Mouse (Mus musculus): Measurements from ENCODE around the gene Kmt2d. TPM values are rescaled to one million over a fixed set of nuclear protein-coding genes. Genes with fewer than 3 reads are reported as not detected.
A peak's percentile ranks its signal among the peaks of the same experiment; 100 is the strongest.

Kmt2d gene
- total and polyA plus RNA-seq, 2 experiments from 2014 or later, result 6.0 to 31.6 TPM

GRCm38 (mm10) chr15:98852733-98853132 is 18.3 kb downstream of the Kmt2d start:
- no peak for DNase-seq (ENCODE audit: low spot score)
- no peak overlapping the region for H3K4me2 ChIP-seq (ENCODE audit: low read depth, low read length)
- no peak overlapping the region for H3K4me3 ChIP-seq (ENCODE audit: low read depth, low read length)
- ATAC-seq (ENCODE audit: insufficient read depth, low read depth), result 0 out of 2 replicates have a peak, but pooled peaks have one; percentile 6
- TF ChIP-seq CTCF (IDR thresholded peaks at IDR 0.05; ENCODE audit: low read depth) (no peak), EP300 (IDR thresholded peaks at IDR 0.05; ENCODE audit: low read depth) (no peak)
- whole genome bisulfite sequencing, result 91% methylated on average over 9 of the region's 9 CpGs
- H3K9me3 ChIP-seq (replicated peaks; ENCODE audit: control insufficient read depth, low read length), result no peaks in the 10 kb centered on the region
- peaks cover 98% of the 10 kb centered on the region for H3K36me3 ChIP-seq (replicated peaks; ENCODE audit: control insufficient read depth, insufficient read depth, low read length)
- no peak overlapping the region for H3K9ac ChIP-seq (replicated peaks; ENCODE audit: low read depth, low read length)
- H3K4me1 ChIP-seq (ENCODE audit: control insufficient read depth, insufficient read depth), result no peaks in the 10 kb centered on the region
- no peaks in the 10 kb centered on the region for H3K27me3 ChIP-seq (ENCODE audit: control insufficient read depth, insufficient read depth, low read length)
- H3K27ac ChIP-seq (ENCODE audit: low read depth), result no peak overlapping the region

- Histone ChIP-seq H3K36me3 (replicated peaks; ENCODE audit: control insufficient read depth, insufficient read depth, low read length) (peaks cover 98% of the 10 kb centered on the region), H3K4me2 (ENCODE audit: low read depth, low read length) (no peak overlapping the region), H3K4me3 (ENCODE audit: low read depth, low read length) (no peak overlapping the region), H3K27ac (ENCODE audit: low read depth) (no peak overlapping the region), H3K9ac (replicated peaks; ENCODE audit: low read depth, low read length) (no peak overlapping the region), H3K27me3 (ENCODE audit: control insufficient read depth, insufficient read depth, low read length) (no peaks in the 10 kb centered on the region), H3K9me3 (replicated peaks; ENCODE audit: control insufficient read depth, low read length) (no peaks in the 10 kb centered on the region), H3K4me1 (ENCODE audit: control insufficient read depth, insufficient read depth) (no peaks in the 10 kb centered on the region)
- TF ChIP-seq CTCF (IDR thresholded peaks at IDR 0.05; ENCODE audit: low read depth) (no peak), EP300 (IDR thresholded peaks at IDR 0.05; ENCODE audit: low read depth) (no peak)
- ATAC-seq (ENCODE audit: insufficient read depth, low read depth) (no peak), DNase-seq (ENCODE audit: low spot score) (no peak)
- WGBS, result 92% methylated on average over 9 of the region's 9 CpGs
Measured at GRCm38 (mm10) chr15:98852071-98852470, 18.9 kb downstream of the Kmt2d start.

GRCm38 (mm10) chr15:98851229-98851818 is 19.7 kb downstream of the Kmt2d start:
- no peak overlapping the region for H3K27ac ChIP-seq (ENCODE audit: low read depth)
- H3K9me3 ChIP-seq (replicated peaks; ENCODE audit: control insufficient read depth, low read length), result no peaks in the 10 kb centered on the region
- no peak for DNase-seq (ENCODE audit: low spot score)
- no peak overlapping the region for H3K9ac ChIP-seq (replicated peaks; ENCODE audit: low read depth, low read length)
- no peak for ATAC-seq (ENCODE audit: insufficient read depth, low read depth)
- H3K4me2 ChIP-seq (ENCODE audit: low read depth, low read length), result no peak overlapping the region
- H3K27me3 ChIP-seq (ENCODE audit: control insufficient read depth, insufficient read depth, low read length), result no peaks in the 10 kb centered on the region
- H3K4me3 ChIP-seq (ENCODE audit: low read depth, low read length), result no peak overlapping the region
- peaks cover 100% of the 10 kb centered on the region for H3K36me3 ChIP-seq (replicated peaks; ENCODE audit: control insufficient read depth, insufficient read depth, low read length)
- WGBS, result 90% methylated on average over 21 of the region's 21 CpGs
- H3K4me1 ChIP-seq (ENCODE audit: control insufficient read depth, insufficient read depth), result no peaks in the 10 kb centered on the region
- TF ChIP-seq EP300 (IDR thresholded peaks at IDR 0.05; ENCODE audit: low read depth), result no peak
- no peak for TF ChIP-seq CTCF (IDR thresholded peaks at IDR 0.05; ENCODE audit: low read depth)

GRCm38 (mm10) chr15:98850668-98851067 is 20.3 kb downstream of the Kmt2d start:
- TF ChIP-seq EP300 (IDR thresholded peaks at IDR 0.05; ENCODE audit: low read depth) (no peak), CTCF (IDR thresholded peaks at IDR 0.05; ENCODE audit: low read depth) (no peak)
- H3K9ac ChIP-seq (replicated peaks; ENCODE audit: low read depth, low read length), result no peak overlapping the region
- H3K4me3 ChIP-seq (ENCODE audit: low read depth, low read length), result no peak overlapping the region
- WGBS, result 81% methylated on average over 14 of the region's 14 CpGs
- H3K27me3 ChIP-seq (ENCODE audit: control insufficient read depth, insufficient read depth, low read length), result no peaks in the 10 kb centered on the region
- no peaks in the 10 kb centered on the region for H3K4me1 ChIP-seq (ENCODE audit: control insufficient read depth, insufficient read depth)
- H3K4me2 ChIP-seq (ENCODE audit: low read depth, low read length), result no peak overlapping the region
- H3K36me3 ChIP-seq (replicated peaks; ENCODE audit: control insufficient read depth, insufficient read depth, low read length), result peaks cover 100% of the 10 kb centered on the region
- DNase-seq (ENCODE audit: low spot score), result no peak
- no peak for ATAC-seq (ENCODE audit: insufficient read depth, low read depth)
- H3K27ac ChIP-seq (ENCODE audit: low read depth), result no peak overlapping the region
- H3K9me3 ChIP-seq (replicated peaks; ENCODE audit: control insufficient read depth, low read length), result no peaks in the 10 kb centered on the region

GRCm38 (mm10) chr15:98849956-98850600 is 20.9 kb downstream of the Kmt2d start:
- WGBS, result 86% methylated on average over 16 of the region's 16 CpGs
- no peaks in the 10 kb centered on the region for H3K27me3 ChIP-seq (ENCODE audit: control insufficient read depth, insufficient read depth, low read length)
- TF ChIP-seq EP300 (IDR thresholded peaks at IDR 0.05; ENCODE audit: low read depth), result no peak
- TF ChIP-seq CTCF (IDR thresholded peaks at IDR 0.05; ENCODE audit: low read depth), result no peak
- no peak for DNase-seq (ENCODE audit: low spot score)
- peaks cover 100% of the 10 kb centered on the region for H3K36me3 ChIP-seq (replicated peaks; ENCODE audit: control insufficient read depth, insufficient read depth, low read length)
- no peak overlapping the region for H3K4me3 ChIP-seq (ENCODE audit: low read depth, low read length)
- ATAC-seq (ENCODE audit: insufficient read depth, low read depth), result no peak
- H3K27ac ChIP-seq (ENCODE audit: low read depth), result no peak overlapping the region
- no peaks in the 10 kb centered on the region for H3K9me3 ChIP-seq (replicated peaks; ENCODE audit: control insufficient read depth, low read length)
- H3K4me1 ChIP-seq (ENCODE audit: control insufficient read depth, insufficient read depth), result no peaks in the 10 kb centered on the region
- H3K4me2 ChIP-seq (ENCODE audit: low read depth, low read length), result no peak overlapping the region
- no peak overlapping the region for H3K9ac ChIP-seq (replicated peaks; ENCODE audit: low read depth, low read length)
